Mouse (Mus musculus) forebrain, embryonic 13.5 days (tissue): ENCODE results near the gene Yipf1. TPM values are rescaled to one million over a fixed set of nuclear protein-coding genes. Genes with fewer than 3 reads are reported as not detected.
"Not testable (repeated sequence)": the region's sequence is repeated elsewhere in the genome, so short reads cannot be mapped to it uniquely, and the experiment has no call there.

Experiments
- ATAC-seq: fragments of 200-750 bp; cut with Nextera tagmentation; 2 replicates; pipeline ENCODE4 v1.8.0; 2017
- H3K27ac ChIP-seq: fragments of 300-500 bp; sonication (generic); 2 replicates; pipeline ENCODE4 v1.5.1; 2015; ENCODE audit warnings: inconsistent platforms, mild to moderate bottlenecking, moderate library complexity
- H3K27me3 ChIP-seq: fragments of 300-500 bp; sonication (generic); 2 replicates; pipeline ENCODE4 v1.6.1; 2015; ENCODE audit warnings: mild to moderate bottlenecking, inconsistent platforms
- H3K36me3 ChIP-seq: fragments of 300-500 bp; sonication (generic); 2 replicates; pipeline ENCODE4 v1.6.1; 2015; ENCODE audit warnings: mild to moderate bottlenecking, inconsistent platforms; ENCODE audit not compliant: poor library complexity, severe bottlenecking
- H3K4me1 ChIP-seq: fragments of 300-500 bp; sonication (generic); 2 replicates; pipeline ENCODE4 v1.6.1; 2015; ENCODE audit warnings: inconsistent platforms
- H3K4me2 ChIP-seq: fragments of 300-500 bp; sonication (generic); 2 replicates; pipeline ENCODE4 v1.6.1; 2015; ENCODE audit warnings: inconsistent platforms, mild to moderate bottlenecking, moderate library complexity
- H3K4me3 ChIP-seq: fragments of 300-500 bp; sonication (generic); 2 replicates; pipeline ENCODE4 v1.5.1; 2015; ENCODE audit warnings: mild to moderate bottlenecking, inconsistent platforms
- H3K9ac ChIP-seq: fragments of 300-500 bp; sonication (generic); 2 replicates; pipeline ENCODE4 v1.6.1; 2015; ENCODE audit warnings: mild to moderate bottlenecking, inconsistent platforms
- H3K9me3 ChIP-seq: fragments of 300-500 bp; sonication (generic); replicated peaks from 2 replicates; pipeline ENCODE4 v1.6.1; 2016; ENCODE audit warnings: inconsistent platforms
- WGBS: fragments of 180-500 bp; shearing (Covaris S2); methylation state at CpG from one replicate; pipeline ENCODE4 v1.1.7; 2015; 5-methylcytosine and 5-hydroxymethylcytosine counted together
- polyA plus RNA-seq: library from polyadenylated mRNA; unstranded; fragments of >200 nt; fragmentation: Nextera tagmentation; extraction: Ambion mirVana; gene quantifications from 2 replicates; pipeline ENCODE4 v1.2.1, GENCODE M21; 2015

Gene Yipf1
- polyA plus RNA-seq, 1 experiment from 2014 or later = 45.8 TPM

DNA sequence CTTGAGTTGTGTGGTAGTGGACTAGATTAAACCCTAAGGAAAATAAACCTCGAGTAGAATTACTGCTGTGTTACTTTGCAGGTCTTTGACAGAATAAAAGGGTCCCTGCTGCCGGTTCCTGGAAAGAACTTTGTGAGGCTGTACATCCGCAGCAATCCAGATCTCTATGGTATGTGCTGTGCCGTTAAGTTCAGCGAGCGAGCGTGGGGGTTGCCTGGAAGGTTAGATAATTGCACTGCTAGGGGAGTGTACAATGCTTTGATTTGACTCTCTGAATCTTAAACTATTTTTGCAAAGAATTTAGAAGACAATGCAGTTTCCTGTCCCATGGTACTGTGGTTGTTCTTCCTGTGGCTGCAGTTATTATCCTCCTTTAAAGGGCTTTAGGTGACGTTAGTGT, 22.2 kb downstream of the Yipf1 start:
- Histone ChIP-seq H3K27ac (no peak overlapping the region), H3K9me3 (peaks cover 3% of the 10 kb centered on the region; the same call in 1 of the 2 replicates), H3K4me3 (no peak overlapping the region), H3K4me2 (no peak overlapping the region), H3K27me3 (no peaks in the 10 kb centered on the region), H3K9ac (no peak overlapping the region), H3K4me1 (peaks cover 5% of the 10 kb centered on the region; the same call in 1 of the 2 replicates), H3K36me3 (no peaks in the 10 kb centered on the region)
- WGBS = 79% methylated on average over 8 of the region's 8 CpGs
- ATAC-seq = no peak

DNA sequence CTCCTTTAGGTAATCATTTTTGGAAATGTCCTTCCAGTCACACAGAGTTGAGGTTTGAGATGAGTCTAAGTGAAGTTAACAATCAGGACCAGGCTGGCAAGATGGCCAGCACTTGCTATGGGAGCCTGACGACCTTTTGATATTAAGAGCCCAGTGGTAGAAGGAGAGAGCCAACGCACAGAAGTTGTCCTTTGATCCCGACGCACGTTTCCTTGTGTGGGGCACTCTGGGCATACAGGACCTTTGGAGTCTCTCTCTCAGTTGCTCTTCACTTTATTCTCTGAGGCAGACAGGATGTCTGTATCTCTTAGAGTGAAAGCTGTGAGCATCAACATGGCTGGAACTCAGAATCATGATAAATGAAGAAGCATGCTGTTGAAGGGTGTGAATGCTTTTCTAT, 23.3 kb downstream of the Yipf1 start:
- WGBS = 89% methylated on average over 5 of the region's 5 CpGs
- H3K36me3 ChIP-seq = no peaks in the 10 kb centered on the region
- H3K9me3 ChIP-seq = peaks cover 3% of the 10 kb centered on the region; the same call in 1 of the 2 replicates
- no peak overlapping the region for H3K4me2 ChIP-seq
- no peak overlapping the region for H3K27ac ChIP-seq
- ATAC-seq = no peak
- no peak overlapping the region for H3K9ac ChIP-seq
- no peaks in the 10 kb centered on the region for H3K27me3 ChIP-seq
- peaks cover 9% of the 10 kb centered on the region; the same call in 1 of the 2 replicates for H3K4me1 ChIP-seq
- H3K4me3 ChIP-seq = no peak overlapping the region

DNA sequence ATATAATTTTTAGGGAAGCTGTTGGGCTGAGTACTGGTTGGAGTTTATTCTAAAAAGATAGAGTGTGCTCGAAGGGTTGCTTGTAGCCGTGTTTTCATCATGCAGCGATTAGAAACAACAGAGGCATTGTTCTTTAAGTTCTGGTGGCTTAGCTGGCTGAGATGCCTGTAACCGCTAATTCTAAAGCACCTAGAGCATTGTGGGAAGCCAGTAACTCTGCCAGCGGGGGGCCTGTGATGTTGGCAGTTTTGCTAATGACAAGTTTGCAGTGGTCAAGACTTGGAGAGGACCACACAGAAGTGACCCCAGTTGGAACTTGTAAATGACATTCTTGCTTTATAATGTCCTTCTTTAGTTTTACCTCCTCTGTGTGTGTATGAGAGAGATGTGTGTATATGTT, 27.2 kb downstream of the Yipf1 start:
- H3K36me3 ChIP-seq = peaks cover 18% of the 10 kb centered on the region; the same call in 1 of the 2 replicates
- ATAC-seq = no peak
- no peak overlapping the region for H3K9ac ChIP-seq
- peaks cover 9% of the 10 kb centered on the region; the same call in 1 of the 2 replicates for H3K4me1 ChIP-seq
- WGBS = 15% methylated on average over 5 of the region's 5 CpGs
- H3K27ac ChIP-seq = no peak overlapping the region
- H3K4me3 ChIP-seq = no peak overlapping the region
- no peak overlapping the region for H3K4me2 ChIP-seq
- H3K9me3 ChIP-seq = no peaks in the 10 kb centered on the region
- no peaks in the 10 kb centered on the region for H3K27me3 ChIP-seq

DNA sequence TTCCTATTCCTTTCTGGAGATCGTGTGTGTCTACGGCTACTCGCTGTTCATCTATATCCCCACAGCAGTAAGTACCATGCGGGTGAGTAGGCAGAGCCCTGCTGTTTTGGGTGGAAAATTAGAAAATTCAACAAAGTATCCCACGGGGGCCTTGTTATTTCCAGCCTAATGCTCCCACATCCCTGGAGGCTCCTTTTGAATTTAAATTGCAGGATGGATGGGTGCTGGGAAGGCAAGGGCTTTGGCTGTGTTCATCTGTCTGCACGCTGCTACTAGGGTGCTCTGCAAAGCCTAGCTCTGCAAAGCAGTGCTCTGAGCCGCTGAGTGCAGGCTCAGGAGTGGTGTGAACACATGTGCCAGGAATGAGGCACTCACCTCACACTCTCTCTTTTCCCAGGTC, 30.4 kb downstream of the Yipf1 start:
- H3K9me3 ChIP-seq = no peaks in the 10 kb centered on the region
- H3K4me3 ChIP-seq = no peak overlapping the region
- peaks cover 9% of the 10 kb centered on the region; the same call in 1 of the 2 replicates for H3K4me1 ChIP-seq
- H3K4me2 ChIP-seq = no peak overlapping the region
- no peaks in the 10 kb centered on the region for H3K27me3 ChIP-seq
- H3K9ac ChIP-seq = no peak overlapping the region
- H3K27ac ChIP-seq = no peak overlapping the region
- ATAC-seq = no peak
- WGBS = 80% methylated on average over 7 of the region's 7 CpGs
- H3K36me3 ChIP-seq = peaks cover 21% of the 10 kb centered on the region; the same call in 1 of the 2 replicates

- Histone ChIP-seq H3K4me2 (no peak overlapping the region), H3K36me3 (peaks cover 32% of the 10 kb centered on the region; the same call in 1 of the 2 replicates), H3K27ac (no peak overlapping the region), H3K4me1 (no peaks in the 10 kb centered on the region), H3K4me3 (no peak overlapping the region), H3K9ac (no peak overlapping the region), H3K27me3 (no peaks in the 10 kb centered on the region), H3K9me3 (no peaks in the 10 kb centered on the region)
- no peak for ATAC-seq
- WGBS = 88% methylated on average over 6 of the region's 6 CpGs
These were observed 33.1 kb downstream of the Yipf1 start for GRCm38 (mm10) chr4:107347221-107347620.

GRCm38 (mm10) chr4:107348529-107349310, 34.6 kb downstream of the Yipf1 start:
- Histone ChIP-seq H3K27ac (no peak overlapping the region), H3K27me3 (no peaks in the 10 kb centered on the region), H3K9me3 (no peaks in the 10 kb centered on the region), H3K4me3 (no peak overlapping the region), H3K4me2 (no peak overlapping the region), H3K4me1 (no peaks in the 10 kb centered on the region), H3K9ac (no peak overlapping the region), H3K36me3 (peaks cover 34% of the 10 kb centered on the region)
- no peak for ATAC-seq
- 75% methylated on average over 20 of the region's 20 CpGs for WGBS

GRCm38 (mm10) chr4:107349311-107350008, 35.3 kb downstream of the Yipf1 start:
- no peak for ATAC-seq
- H3K36me3 ChIP-seq = peaks cover 39% of the 10 kb centered on the region
- no peaks in the 10 kb centered on the region for H3K4me1 ChIP-seq
- no peak overlapping the region for H3K4me2 ChIP-seq
- no peaks in the 10 kb centered on the region for H3K27me3 ChIP-seq
- H3K9ac ChIP-seq = no peak overlapping the region
- H3K27ac ChIP-seq = no peak overlapping the region
- no peaks in the 10 kb centered on the region for H3K9me3 ChIP-seq
- 80% methylated on average over 8 of the region's 8 CpGs for whole genome bisulfite sequencing
- no peak overlapping the region for H3K4me3 ChIP-seq

DNA sequence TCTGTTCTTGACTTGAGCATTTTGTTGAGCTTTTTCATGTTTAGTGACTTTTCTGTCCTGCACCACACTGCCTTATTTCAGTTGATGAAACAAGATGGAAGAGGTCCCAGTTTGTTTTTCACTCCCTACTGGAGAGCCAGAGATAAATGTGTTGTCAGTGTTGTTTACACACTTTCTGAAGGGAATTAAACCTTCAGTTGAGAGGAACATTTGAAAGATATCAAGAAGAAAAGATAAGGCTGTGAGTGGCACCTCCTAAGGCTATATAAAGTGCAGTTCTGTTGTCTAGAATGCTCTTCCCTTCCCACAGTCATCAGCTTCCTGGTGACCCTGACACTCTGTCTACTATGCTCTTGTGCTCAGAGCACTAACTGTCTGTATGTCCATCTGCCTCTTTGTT, 37.2 kb downstream of the Yipf1 start:
- ATAC-seq = no peak
- H3K4me3 ChIP-seq = no peak overlapping the region
- H3K9me3 ChIP-seq = no peaks in the 10 kb centered on the region

GRCm38 (mm10) chr4:107353612-107354011, 39.4 kb downstream of the Yipf1 start:
- H3K4me2 ChIP-seq = no peak overlapping the region
- no peak overlapping the region for H3K27ac ChIP-seq
- H3K4me3 ChIP-seq = no peak overlapping the region
- H3K4me1 ChIP-seq = no peaks in the 10 kb centered on the region
- H3K9ac ChIP-seq = no peak overlapping the region
- no peaks in the 10 kb centered on the region for H3K27me3 ChIP-seq
- 92% methylated on average over 3 of the region's 3 CpGs for WGBS
- H3K36me3 ChIP-seq = peaks cover 20% of the 10 kb centered on the region
- H3K9me3 ChIP-seq = no peaks in the 10 kb centered on the region
- no peak for ATAC-seq

More for the DNA sequence above, 37.2 kb downstream of the Yipf1 start:
- no peaks in the 10 kb centered on the region for H3K4me1 ChIP-seq
- H3K4me2 ChIP-seq = no peak overlapping the region
- peaks cover 23% of the 10 kb centered on the region for H3K36me3 ChIP-seq
- no peak overlapping the region for H3K27ac ChIP-seq
- no peaks in the 10 kb centered on the region for H3K27me3 ChIP-seq
- H3K9ac ChIP-seq = no peak overlapping the region

DNA sequence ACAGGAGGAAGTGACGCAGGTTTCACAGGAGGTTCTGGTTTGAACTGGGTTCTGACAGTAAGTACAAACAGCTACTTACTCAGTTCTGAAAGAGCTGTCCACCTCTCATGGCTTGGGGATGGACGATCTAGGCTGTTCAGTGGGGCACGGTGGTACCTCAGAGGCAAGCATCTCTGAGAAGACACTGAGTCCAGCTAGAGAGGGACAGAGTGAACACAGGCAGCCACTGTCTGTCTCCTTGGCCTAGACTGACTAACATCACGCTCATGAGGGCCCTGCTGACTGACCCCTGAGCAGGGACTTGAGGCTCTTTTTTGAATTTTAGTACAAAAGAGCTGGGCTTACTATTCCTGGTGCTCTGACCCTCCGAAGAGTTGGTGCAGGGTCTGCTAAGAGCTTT, 40.0 kb downstream of the Yipf1 start:
- Histone ChIP-seq H3K4me3 (no peak overlapping the region), H3K4me2 (no peak overlapping the region), H3K27me3 (no peaks in the 10 kb centered on the region), H3K27ac (no peak overlapping the region), H3K36me3 (peaks cover 20% of the 10 kb centered on the region), H3K4me1 (no peaks in the 10 kb centered on the region), H3K9me3 (no peaks in the 10 kb centered on the region), H3K9ac (peak overlapping the region; percentile 6; the same call in 1 of the 2 replicates)
- 87% methylated on average over 5 of the region's 5 CpGs for WGBS
- ATAC-seq = no peak

GRCm38 (mm10) chr4:107354543-107354942, 40.4 kb downstream of the Yipf1 start:
- Histone ChIP-seq H3K36me3 (peaks cover 20% of the 10 kb centered on the region), H3K4me1 (no peaks in the 10 kb centered on the region), H3K27me3 (no peaks in the 10 kb centered on the region), H3K9me3 (no peaks in the 10 kb centered on the region), H3K4me3 (no peak overlapping the region), H3K27ac (no peak overlapping the region), H3K4me2 (no peak overlapping the region), H3K9ac (peak overlapping the region; percentile 6; the same call in 1 of the 2 replicates)
- 64% methylated on average over 4 of the region's 4 CpGs for WGBS
- no peak for ATAC-seq

GRCm38 (mm10) chr4:107357172-107357571, 43.0 kb downstream of the Yipf1 start:
- ATAC-seq, H3K27ac ChIP-seq: not testable (repeated sequence)

More at GRCm38 (mm10) chr4:107357172-107357571, 43.0 kb downstream of the Yipf1 start:
- not testable (repeated sequence) for H3K4me3 ChIP-seq, H3K36me3 ChIP-seq, H3K27me3 ChIP-seq, H3K4me2 ChIP-seq, H3K9me3 ChIP-seq, H3K9ac ChIP-seq, H3K4me1 ChIP-seq
- 73% methylated on average over 8 of the region's 8 CpGs for WGBS
